Mouse (Mus musculus) limb, embryonic 11.5 days (tissue): Measurements from ENCODE around the gene Bace1. TPM values are rescaled to one million over a fixed set of nuclear protein-coding genes. Genes with fewer than 3 reads are reported as not detected.

ENCODE experiments used
- ATAC-seq: fragments of 200-750 bp; cut with Nextera tagmentation; 2 replicates; pipeline ENCODE4 v1.8.0; 2017; ENCODE audit warnings: low read depth; ENCODE audit not compliant: insufficient number of reproducible peaks, low FRiP score, low TSS enrichment
- DNase-seq: peaks from one replicate; pipeline ENCODE4 v3.0.0-alpha.2; 2015; ENCODE audit warnings: low spot score
- H3K27ac ChIP-seq: fragments of 300-500 bp; sonication (generic); replicated peaks from 2 replicates; pipeline ENCODE4 v1.5.1; 2014; ENCODE audit warnings: low read depth, mild to moderate bottlenecking, low read length
- H3K27me3 ChIP-seq: fragments of 300-500 bp; sonication (generic); 2 replicates; pipeline ENCODE4 v1.6.1; 2014; ENCODE audit warnings: mild to moderate bottlenecking, low read length, mixed read lengths; ENCODE audit not compliant: control insufficient read depth, insufficient read depth
- H3K36me3 ChIP-seq: fragments of 300-500 bp; sonication (generic); 2 replicates; pipeline ENCODE4 v1.6.1; 2014; ENCODE audit warnings: mild to moderate bottlenecking, low read length, moderate library complexity, mixed read lengths; ENCODE audit not compliant: control insufficient read depth, insufficient read depth
- H3K4me1 ChIP-seq: fragments of 300-500 bp; sonication (generic); 2 replicates; pipeline ENCODE4 v1.6.1; 2014; ENCODE audit warnings: low read length, mixed read lengths; ENCODE audit not compliant: control insufficient read depth, insufficient read depth
- H3K4me2 ChIP-seq: fragments of 300-500 bp; sonication (generic); 2 replicates; pipeline ENCODE4 v1.6.1; 2014; ENCODE audit warnings: low read depth, mild to moderate bottlenecking, moderate library complexity; ENCODE audit not compliant: severe bottlenecking
- H3K4me3 ChIP-seq: fragments of 300-500 bp; sonication (generic); 2 replicates; pipeline ENCODE4 v1.5.1; 2014; ENCODE audit warnings: low read depth, low read length
- H3K9ac ChIP-seq: fragments of 300-500 bp; sonication (generic); 2 replicates; pipeline ENCODE4 v1.6.1; 2014; ENCODE audit warnings: mild to moderate bottlenecking, low read length
- H3K9me3 ChIP-seq: fragments of 300-500 bp; sonication (generic); 2 replicates; pipeline ENCODE4 v1.6.1; 2016; ENCODE audit warnings: low read length; ENCODE audit not compliant: control insufficient read depth
- whole genome bisulfite sequencing: fragments of 180-500 bp; shearing (Covaris S2); extraction: QIAGEN DNeasy Blood & Tissue Kit; methylation state at CpG from one replicate; pipeline ENCODE4 v1.1.7; 2014; 5-methylcytosine and 5-hydroxymethylcytosine counted together
- polyA plus RNA-seq: library from polyadenylated mRNA; unstranded; fragments of >200 nt; fragmentation: Nextera tagmentation; extraction: Ambion mirVana; gene quantifications from 2 replicates; pipeline ENCODE4 v1.2.1, GENCODE M21; 2014

Bace1 gene
- 22.9 and 25.4 TPM in 2 replicates for polyA plus RNA-seq

- DNase-seq (peak; percentile 83), ATAC-seq (peak; percentile 81)
- Histone ChIP-seq H3K4me1 (peaks cover 7% of the 10 kb centered on the region), H3K36me3 (no peaks in the 10 kb centered on the region), H3K4me3 (peak within 1 kb of the TSS; percentile 49), H3K9me3 (no peaks in the 10 kb centered on the region), H3K4me2 (peak within 1 kb of the TSS; percentile 97), H3K27ac (no peak within 1 kb of the TSS; the same call in 1 of the 2 replicates), H3K27me3 (no peaks in the 10 kb centered on the region), H3K9ac (peak within 1 kb of the TSS; percentile 76)
- under 1% methylated on average over 38 of the region's 40 CpGs for WGBS
Observed at GRCm38 (mm10) chr9:45838434-45839138, at the start of gene Bace1. Bace1 (plus strand) TSS chr9:45838580.

GRCm38 (mm10) chr9:45791456-45792142, 46.8 kb upstream of the Bace1 start:
- no peaks in the 10 kb centered on the region for H3K9me3 ChIP-seq
- H3K4me1 ChIP-seq: no peaks in the 10 kb centered on the region
- 79% methylated on average over 8 of the region's 8 CpGs for whole genome bisulfite sequencing
- DNase-seq (no peak), ATAC-seq (no peak)
- H3K9ac ChIP-seq: no peak overlapping the region
- no peaks in the 10 kb centered on the region for H3K27me3 ChIP-seq
- no peaks in the 10 kb centered on the region; the same call in none of the 2 replicates for H3K36me3 ChIP-seq
- H3K27ac ChIP-seq: no peak overlapping the region
- no peak overlapping the region for H3K4me2 ChIP-seq
- no peak overlapping the region for H3K4me3 ChIP-seq

- Histone ChIP-seq H3K9me3 (no peaks in the 10 kb centered on the region), H3K27ac (no peak overlapping the region), H3K27me3 (no peaks in the 10 kb centered on the region), H3K36me3 (no peaks in the 10 kb centered on the region; the same call in none of the 2 replicates), H3K9ac (no peak overlapping the region), H3K4me1 (no peaks in the 10 kb centered on the region), H3K4me3 (no peak overlapping the region), H3K4me2 (no peak overlapping the region)
- DNase-seq: no peak
- 71% methylated on average over 1 of the region's 1 CpGs for WGBS
- no peak for ATAC-seq
Observed at GRCm38 (mm10) chr9:45792235-45792634, 46.1 kb upstream of the Bace1 start.

GRCm38 (mm10) chr9:45793697-45794096, 44.7 kb upstream of the Bace1 start:
- H3K4me1 ChIP-seq: peaks cover 4% of the 10 kb centered on the region
- no peak overlapping the region for H3K4me3 ChIP-seq
- H3K4me2 ChIP-seq: no peak overlapping the region
- H3K27ac ChIP-seq: no peak overlapping the region
- WGBS: 84% methylated on average over 6 of the region's 6 CpGs
- H3K9me3 ChIP-seq: no peaks in the 10 kb centered on the region
- DNase-seq (no peak), ATAC-seq (no peak)
- no peak overlapping the region for H3K9ac ChIP-seq
- no peaks in the 10 kb centered on the region; the same call in none of the 2 replicates for H3K36me3 ChIP-seq
- no peaks in the 10 kb centered on the region for H3K27me3 ChIP-seq

- H3K36me3 ChIP-seq: no peaks in the 10 kb centered on the region; the same call in none of the 2 replicates
- no peaks in the 10 kb centered on the region for H3K27me3 ChIP-seq
- H3K4me1 ChIP-seq: peaks cover 12% of the 10 kb centered on the region
- DNase-seq: no peak
- H3K27ac ChIP-seq: no peak overlapping the region
- no peaks in the 10 kb centered on the region for H3K9me3 ChIP-seq
- H3K9ac ChIP-seq: no peak overlapping the region
- no peak for ATAC-seq
- no peak overlapping the region for H3K4me2 ChIP-seq
- no peak overlapping the region for H3K4me3 ChIP-seq
- 87% methylated on average over 5 of the region's 5 CpGs for WGBS
Observed at GRCm38 (mm10) chr9:45795722-45796121, 42.7 kb upstream of the Bace1 start.

- Histone ChIP-seq H3K9me3 (no peaks in the 10 kb centered on the region), H3K27ac (no peak overlapping the region), H3K27me3 (no peaks in the 10 kb centered on the region), H3K4me3 (no peak overlapping the region), H3K9ac (no peak overlapping the region), H3K4me1 (peaks cover 12% of the 10 kb centered on the region), H3K4me2 (no peak overlapping the region), H3K36me3 (no peaks in the 10 kb centered on the region)
- WGBS: 89% methylated on average over 3 of the region's 3 CpGs
- ATAC-seq (no peak), DNase-seq (no peak)
Observed at GRCm38 (mm10) chr9:45797271-45797670, 41.1 kb upstream of the Bace1 start.

GRCm38 (mm10) chr9:45798467-45799164, 39.8 kb upstream of the Bace1 start:
- ATAC-seq: peak; percentile 62; the same call in 1 of the 2 replicates
- Histone ChIP-seq H3K36me3 (no peaks in the 10 kb centered on the region), H3K4me1 (peaks cover 12% of the 10 kb centered on the region), H3K9me3 (no peaks in the 10 kb centered on the region), H3K27me3 (no peaks in the 10 kb centered on the region), H3K4me3 (no peak overlapping the region), H3K27ac (peak overlapping the region; percentile 9), H3K4me2 (peak overlapping the region; percentile 33; the same call in 1 of the 2 replicates), H3K9ac (no peak overlapping the region)
- DNase-seq: peak; percentile 81
- 15% methylated on average over 13 of the region's 13 CpGs for WGBS

GRCm38 (mm10) chr9:45799402-45799801, 39.0 kb upstream of the Bace1 start:
- no peak for DNase-seq
- H3K4me1 ChIP-seq: peaks cover 12% of the 10 kb centered on the region
- no peak overlapping the region for H3K4me3 ChIP-seq
- 72% methylated on average over 8 of the region's 8 CpGs for WGBS
- H3K36me3 ChIP-seq: no peaks in the 10 kb centered on the region
- ATAC-seq: no peak
- no peaks in the 10 kb centered on the region for H3K9me3 ChIP-seq
- H3K27me3 ChIP-seq: no peaks in the 10 kb centered on the region
- H3K9ac ChIP-seq: no peak overlapping the region
- H3K27ac ChIP-seq: peak overlapping the region; percentile 9
- H3K4me2 ChIP-seq: no peak overlapping the region
